Mouse (Mus musculus) c-Kit-positive CD71-negative TER-119-negative erythroid progenitor cells, embryonic 14.5 days (primary cell): ENCODE measurements around the gene Trmt44.

ENCODE experiments used
- DNase-seq: peaks from one replicate; pipeline ENCODE4 v3.0.0-alpha.2; 2013; ENCODE audit warnings: low read depth

Trmt44 gene

DNA sequence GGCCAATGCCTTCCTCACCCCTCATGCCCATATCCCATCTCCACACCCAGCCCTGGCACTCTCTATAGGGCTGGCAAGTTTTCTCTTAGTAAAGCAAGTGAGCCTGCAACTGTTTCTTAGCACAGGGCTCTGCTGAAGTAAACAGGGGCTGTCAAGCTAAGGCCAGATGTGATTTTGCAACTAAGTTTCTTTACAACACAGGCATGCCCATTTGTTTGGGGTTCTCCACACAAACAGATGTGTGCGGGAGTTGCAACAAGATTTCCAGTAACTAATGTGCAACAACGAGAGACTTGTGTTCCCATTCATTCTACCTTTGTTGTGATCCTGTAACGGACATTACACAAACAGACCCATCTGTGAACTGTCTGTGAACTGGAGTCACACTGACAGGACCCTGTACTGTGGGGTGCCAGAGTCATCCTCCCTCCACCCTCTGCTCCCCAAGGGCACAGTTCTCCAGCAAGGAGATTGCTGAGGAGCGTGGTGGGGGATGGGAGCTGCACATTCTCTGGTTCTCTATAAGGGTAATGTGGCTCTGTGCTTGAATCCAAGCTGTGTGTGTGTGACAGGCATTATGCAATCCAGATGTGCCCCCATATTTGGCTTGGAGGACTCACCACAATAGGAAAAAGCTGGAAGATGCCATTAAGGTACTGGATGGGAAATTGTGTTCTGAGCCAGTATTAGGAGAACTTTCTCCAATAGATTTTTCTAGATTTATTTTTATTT, 33.6 kb downstream of the Trmt44 start:
- DNase-seq, result no peak

DNA sequence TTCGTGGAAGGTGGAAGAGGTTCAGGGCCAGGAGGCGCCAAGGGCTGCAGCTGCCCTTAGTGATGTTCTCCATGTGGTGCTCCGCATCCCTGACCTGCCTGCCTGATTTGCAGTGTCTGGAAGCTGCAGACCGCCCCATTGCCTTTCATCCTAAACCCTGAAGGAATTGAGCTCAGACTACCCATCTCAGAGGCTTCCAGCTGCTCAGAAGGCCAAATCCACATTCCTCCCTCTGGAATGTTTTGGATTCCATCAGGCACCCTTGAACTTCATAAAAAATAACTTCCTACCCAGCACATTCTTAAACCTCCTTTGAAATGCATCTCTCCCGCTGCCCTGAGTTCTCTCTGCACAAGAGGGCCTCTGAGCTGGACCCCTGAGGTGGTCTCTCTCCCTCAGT, 34.3 kb downstream of the Trmt44 start:
- DNase-seq, result no peak

DNA sequence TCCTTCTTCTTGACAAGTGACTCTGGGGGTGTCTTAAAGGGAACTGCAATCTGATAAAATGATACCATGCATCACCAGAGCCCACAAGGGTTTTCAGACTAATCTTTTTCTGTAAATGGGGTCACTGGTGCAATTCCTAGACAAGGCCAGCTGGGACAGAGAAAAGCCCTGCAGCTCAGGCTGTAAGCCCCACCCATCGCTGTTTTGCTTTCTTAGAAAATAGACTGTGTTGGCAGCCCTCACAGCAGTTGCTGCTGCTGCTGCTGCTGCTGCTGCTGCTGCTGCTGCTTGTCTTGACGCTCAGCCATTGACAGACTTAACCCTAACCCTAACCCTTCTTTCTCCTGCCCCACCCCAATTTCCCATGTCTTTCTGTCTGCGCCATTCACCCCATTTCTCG, 35.3 kb downstream of the Trmt44 start:
- DNase-seq, result no peak

DNA sequence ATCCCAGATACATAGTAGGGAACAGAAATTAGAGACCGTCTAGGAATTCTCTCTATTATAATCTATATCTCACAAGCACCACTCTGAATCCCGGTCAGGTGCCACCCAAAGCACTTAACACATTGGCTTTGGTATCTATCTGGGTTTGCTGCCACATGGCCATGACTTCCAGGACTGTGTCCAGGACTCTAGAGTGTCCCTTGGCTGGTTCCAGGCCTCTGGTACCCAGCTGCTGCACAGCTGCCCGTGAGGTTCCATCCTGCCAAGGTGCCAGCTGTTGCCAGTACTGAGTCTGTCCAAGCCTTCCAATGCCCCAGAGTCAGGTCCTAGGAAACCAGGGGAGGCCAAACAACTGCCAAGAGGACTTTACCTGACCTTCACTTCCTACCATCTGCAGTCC, 36.8 kb downstream of the Trmt44 start:
- no peak for DNase-seq

DNA sequence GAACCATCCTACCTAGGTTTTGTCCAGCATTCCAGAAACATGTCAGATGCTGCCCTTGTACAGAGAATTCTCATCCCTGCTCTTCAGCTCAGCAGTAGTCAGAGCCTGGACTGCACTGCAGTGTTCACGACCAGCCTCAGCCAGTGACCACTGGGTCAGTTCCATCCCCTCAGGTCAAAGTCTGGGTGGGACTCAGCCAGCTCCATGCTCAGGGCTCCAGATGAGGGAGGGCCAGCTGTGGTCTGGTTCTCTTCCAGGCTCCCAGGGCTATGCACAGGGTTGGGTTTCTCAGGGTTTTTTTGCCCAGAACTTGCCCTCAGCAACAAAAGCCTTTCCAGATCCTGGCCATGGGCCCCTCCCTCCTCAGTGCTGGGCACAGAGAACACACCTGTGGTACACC, 37.4 kb downstream of the Trmt44 start:
- DNase-seq, result no peak

DNA sequence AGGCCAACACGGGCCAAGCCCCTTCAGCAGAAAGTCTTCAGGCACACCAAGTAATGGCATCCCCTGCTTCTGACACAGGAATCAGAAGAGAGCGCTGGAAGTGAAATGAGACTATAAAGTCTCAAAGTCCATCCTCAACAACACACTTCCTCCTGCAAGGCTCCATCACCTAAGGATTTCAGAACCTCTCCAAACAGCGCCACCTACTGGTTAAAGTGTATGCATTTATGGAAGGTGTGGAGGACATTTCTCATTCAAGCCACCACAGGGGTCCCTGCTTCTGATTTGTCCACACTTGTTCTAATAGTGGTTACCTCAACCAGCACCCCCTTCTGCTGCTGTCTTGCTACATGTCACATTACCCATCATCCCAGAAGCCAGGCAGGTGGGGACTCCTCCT, 38.6 kb downstream of the Trmt44 start:
- DNase-seq, result peak; percentile 17

DNA sequence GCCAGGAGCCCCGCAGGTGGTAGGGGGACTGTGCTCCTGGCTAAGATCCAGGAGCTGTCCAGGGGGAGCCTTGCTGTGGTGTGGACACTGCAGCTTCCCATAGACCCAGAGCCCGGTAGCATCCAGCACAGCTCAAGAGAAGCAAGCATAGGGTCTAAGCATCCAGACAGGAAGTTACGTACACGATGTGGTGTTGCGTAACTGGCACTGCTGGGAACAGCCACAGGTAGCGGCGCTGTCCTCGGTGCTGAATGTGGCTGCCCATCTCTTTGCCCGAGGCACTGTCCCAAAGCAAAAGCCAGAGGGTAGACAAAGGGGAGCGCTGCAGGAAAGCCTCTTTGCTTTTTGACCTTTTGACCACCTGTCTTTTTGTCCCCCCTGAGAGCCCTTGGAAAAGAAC, 43.3 kb downstream of the Trmt44 start:
- peak; percentile 42 for DNase-seq

DNA sequence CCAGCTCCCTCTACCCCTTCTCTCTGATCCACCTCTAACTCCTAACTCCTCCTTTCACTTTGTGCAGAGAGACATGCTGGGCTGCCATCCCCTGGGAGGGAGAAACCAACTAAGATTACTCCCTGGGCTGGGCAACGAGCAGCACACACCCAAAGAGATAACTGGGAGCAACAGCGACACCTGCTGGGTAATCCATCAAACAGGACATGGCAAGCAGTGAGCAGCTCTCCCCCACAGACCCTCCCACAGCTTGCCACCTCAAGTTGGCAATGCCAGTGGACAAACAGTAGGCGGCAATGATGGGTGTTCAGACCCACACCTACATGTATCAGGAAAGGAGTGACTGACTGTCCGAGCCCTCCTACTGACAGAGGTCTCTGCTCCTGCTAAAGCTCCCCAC, 44.4 kb downstream of the Trmt44 start:
- DNase-seq, result peak; percentile 44

DNA sequence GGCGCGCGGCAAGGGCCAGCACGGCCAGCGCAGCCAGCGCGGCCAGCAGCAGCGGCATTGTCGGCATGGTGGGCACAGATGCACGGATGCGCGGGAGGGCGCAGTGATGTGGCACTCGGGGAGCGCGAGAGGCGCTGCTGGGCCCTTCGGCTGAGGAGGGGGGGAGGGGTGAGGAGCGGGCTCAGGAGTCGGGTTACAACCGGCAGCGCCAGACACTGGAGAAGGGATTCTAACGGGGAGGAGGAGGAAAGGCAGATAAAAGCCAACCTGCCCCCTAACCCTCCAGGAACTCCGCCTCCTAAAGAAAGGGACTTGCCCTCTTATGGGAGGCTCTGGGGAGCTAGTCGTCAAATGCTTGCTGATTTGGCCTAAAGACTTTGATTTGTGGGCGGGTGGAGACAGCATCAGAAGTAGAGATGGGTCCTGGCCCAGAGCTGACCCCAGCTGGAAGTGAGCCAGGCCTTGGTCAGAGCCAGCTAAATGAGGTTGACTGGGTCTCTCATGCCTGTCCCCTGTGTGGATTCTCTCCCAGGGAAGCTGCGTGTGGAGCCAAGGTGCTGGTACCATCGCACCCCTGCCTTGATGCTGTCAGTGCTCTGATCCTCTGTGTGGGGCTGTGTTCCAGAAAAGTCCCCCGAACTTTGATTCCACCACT, 49.3 kb downstream of the Trmt44 start, which contains the start of gene Cpz:
Gene Cpz, minus strand, starts transcription at position 230 of the 655 bp plus-strand sequence.
- no peak for DNase-seq

DNA sequence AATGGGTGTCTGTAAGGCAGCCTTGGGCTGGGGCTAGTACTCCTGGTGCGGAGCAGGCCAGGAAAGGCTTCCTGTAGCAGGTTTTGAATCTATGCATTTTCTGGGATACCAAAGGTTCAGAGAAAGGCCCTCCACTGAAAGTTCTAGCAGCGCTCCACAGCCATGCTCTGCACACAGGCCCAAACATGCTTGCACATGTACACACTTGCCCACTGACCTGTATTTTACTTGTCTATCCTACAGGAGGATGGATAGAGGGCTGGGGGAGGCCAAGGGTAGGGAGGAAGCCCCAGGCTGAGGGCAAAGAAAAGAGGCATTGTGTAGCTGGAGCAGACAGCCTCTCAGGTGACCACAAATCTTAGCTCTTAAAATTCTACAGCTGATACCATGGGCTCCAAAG, 50.5 kb downstream of the Trmt44 start:
- no peak for DNase-seq

DNA sequence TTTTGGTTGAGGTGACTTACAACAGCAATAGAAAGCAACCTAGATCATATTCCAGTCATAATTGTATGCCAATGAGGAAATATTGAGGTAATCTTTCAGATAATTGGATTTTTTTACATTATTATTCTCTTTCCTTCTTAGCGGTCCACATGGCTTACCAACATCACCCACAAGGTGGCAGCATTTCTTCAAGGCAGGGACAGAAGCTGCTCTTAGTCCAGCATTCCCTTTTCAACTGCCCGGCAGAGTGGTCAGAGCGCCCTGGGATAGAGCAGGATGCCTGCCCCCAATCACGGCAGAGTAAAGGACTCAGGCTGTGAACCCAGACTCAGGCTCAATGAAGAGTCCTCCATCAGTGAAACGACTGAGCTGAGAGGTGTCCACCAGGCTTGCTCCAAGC, 51.1 kb downstream of the Trmt44 start:
- DNase-seq, result peak; percentile 29

DNA sequence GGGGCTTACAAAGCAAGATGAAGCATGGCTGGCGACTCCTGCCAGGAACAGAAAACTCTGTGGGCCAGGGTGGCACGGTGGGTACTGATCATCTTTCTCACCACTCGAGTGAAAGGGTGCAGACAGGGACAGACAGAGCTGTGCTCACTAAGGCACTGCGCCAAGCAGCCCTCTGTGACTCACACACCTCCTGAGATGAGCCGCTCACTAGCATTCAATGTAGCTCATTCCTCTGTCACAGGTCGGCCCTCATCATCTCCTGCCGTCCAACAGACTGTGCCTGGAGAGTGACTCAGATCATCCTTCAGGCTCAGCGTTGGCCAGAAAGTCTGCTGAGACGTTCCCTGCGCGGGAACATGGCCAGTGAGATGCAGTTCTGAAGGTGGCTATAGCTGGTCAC, 58.1 kb downstream of the Trmt44 start:
- no peak for DNase-seq

DNA sequence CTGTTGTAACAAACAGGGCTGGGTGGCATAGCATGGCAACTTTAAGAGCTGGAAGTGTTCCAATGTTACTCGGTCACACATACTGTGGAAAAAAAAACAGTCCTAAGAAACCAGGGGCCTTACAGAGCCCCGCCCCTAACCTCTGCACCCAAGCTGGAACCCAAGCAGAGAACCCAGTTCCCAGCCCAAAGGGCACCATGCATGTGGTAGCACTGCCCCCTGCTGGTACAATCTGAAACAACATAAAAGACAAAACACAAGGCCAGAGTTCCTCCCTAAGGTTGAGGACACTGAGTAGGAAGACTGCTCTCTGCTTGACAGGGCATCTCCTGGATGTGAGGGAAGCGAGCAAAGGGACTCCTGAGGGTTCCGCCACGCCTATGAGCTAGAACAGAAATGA, 64.3 kb downstream of the Trmt44 start:
- peak; percentile 47 for DNase-seq
